Mouse (Mus musculus): ENCODE measurements at regions not wholly inside any gene's neighbourhood (a gene's known extent, or its start where the extent isn't known, plus 50 kb on each side); places are given as distances from the start of the nearest gene placed in this dataset.

DNA sequence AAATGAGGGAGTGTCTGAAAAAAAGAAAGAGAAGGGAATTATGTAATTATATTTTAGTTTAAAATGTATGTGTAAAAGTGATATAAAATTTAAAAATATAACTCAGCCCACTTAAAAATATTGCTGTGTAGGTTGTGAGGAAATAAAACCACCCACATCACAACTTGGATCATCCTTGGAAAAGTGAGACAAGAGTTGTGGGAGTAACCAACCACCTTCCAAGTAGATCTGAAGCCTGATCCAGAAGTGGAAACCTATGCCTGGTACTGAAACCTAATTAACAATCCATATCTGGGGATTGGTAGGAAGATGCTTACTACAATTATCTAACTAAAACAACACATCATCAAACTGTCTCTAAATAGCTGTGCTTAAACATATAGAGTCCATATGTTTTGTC, 743.1 kb downstream of the Stim2 start:
- ATAC-seq (replicated peaks; ENCODE audit: poor library complexity), result no peak

DNA sequence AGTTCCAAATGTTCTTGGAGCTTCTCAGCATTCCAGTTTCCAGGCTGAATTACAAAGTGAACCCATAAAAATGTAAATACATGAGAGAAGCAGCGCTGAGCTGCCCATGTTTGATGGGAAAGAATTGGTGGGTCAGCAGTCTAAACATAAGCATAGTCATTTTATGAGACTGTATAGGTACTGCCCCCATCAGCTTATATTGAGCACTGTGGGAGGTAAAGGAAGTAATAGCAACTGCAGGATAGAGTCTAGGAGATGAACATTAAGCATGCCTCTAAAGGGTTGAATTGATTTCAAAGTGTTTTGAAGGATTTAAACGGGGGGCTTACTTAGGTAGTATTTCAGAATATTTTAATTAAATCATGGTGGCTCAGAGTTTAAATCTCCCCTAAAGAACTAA, 748.7 kb downstream of the Stim2 start:
- no peak for ATAC-seq (replicated peaks; ENCODE audit: poor library complexity)

DNA sequence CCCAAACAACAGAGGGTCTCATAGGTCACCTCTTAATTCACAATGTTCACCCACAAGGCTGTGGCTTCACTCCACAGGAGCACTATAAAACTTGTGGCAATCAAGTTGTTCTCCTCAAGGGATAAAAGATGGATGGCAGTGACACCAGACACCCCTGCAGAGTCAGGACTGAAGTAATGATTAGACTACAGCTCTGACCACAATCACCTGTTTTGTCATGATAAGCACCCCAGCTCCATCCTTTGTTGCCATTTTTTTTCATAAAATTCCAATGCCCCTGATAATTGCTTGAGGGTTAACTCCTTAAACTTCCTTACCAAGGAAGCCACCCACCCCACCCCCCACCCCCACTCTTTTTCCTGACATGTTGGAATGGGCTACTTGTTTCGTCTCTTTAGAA, 755.1 kb downstream of the Stim2 start:
- no peak for ATAC-seq (replicated peaks; ENCODE audit: poor library complexity)

DNA sequence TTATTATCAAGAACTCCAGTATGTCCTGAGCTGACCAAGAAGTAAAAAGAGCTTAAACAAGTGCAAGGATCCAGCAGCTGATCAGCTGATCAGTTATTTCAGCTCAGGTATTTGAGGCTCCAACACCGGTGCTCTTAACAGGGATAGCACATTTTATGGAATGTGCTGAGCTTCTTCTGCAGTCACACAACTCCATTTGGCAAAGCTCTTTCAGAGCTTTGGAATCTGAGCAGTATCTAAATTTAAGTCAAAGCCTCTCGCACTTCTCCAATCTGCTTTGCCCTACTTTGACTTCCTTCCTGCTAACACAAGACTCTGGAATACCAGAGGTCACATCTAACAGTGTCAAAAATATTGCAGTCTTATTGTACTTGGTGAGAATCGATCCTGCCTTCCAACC, 761.4 kb downstream of the Stim2 start:
- no peak for ATAC-seq (replicated peaks; ENCODE audit: poor library complexity)

DNA sequence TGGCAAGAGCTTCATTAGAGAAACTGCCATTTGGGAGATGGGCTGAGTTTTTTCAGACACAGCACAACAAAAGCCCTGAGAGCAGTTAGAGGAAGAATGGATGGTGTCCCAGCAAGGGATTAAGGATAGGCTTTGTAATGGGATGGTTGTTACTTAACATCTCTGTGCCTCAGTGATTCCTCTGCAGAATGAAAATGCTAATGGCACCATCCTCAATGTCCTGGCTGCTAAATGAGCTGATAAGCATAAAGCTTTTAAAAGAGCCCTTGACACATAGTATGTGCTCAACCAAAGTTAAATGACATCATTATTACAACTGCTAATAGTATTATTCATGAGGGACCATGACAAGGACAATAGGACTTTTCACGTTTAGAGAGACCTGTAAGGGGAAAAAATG, 764.7 kb downstream of the Stim2 start:
- no peak for ATAC-seq (replicated peaks; ENCODE audit: poor library complexity)

DNA sequence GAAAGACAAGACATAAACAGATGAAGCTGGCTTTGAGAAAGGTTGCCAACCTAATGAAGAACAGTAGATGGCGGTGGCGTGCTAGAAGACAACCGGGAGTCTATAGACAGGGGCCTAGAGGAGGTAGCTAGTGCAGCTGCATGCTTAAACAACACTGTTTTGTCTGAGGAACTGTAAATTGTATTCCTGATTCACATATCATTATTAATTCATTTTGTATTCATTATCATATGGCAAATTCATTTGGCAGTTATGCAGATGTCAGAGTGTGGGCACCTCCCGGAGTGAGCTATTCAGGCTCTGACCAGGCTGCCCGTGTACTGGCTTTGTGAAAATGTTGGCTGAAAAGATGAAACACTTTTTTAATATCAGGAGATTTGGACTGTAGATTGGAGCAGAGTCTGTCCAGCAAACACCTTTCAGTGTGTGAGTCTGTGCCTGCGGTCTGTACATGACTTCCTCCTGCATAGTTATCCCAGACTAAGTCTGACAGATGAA, 798.7 kb downstream of the Stim2 start:
- 0 out of 2 replicates have a peak, but pooled peaks have one; percentile 42 for ATAC-seq (replicated peaks; ENCODE audit: poor library complexity)

DNA sequence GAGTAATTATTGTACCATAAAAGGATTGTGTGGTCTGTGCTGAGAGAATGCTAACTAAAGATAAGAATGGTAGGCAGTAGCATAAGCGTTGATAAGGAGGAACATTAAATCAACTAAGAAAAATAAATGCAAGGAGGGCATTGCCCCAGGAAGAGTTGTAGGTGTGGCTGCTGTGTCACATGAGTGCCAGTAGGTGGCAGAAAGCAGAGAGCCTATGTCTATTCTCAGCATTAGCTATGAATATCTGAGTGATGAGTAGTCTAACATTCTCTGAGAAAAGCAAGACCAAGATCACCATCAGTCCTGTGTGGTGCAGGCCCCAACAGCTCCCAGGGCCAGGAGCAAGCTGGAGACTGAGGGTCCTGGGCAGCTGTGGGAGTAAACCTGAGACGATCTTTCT, 828.8 kb downstream of the Stim2 start:
- ATAC-seq (replicated peaks; ENCODE audit: poor library complexity), result no peak
